Mouse (Mus musculus): Measurements from ENCODE around the gene Slc19a2. TPM values are rescaled to one million over a fixed set of nuclear protein-coding genes. Genes with fewer than 3 reads are reported as not detected.
A peak's percentile ranks its signal among the peaks of the same experiment; 100 is the strongest.

Gene Slc19a2
- polyA plus RNA-seq, 1 experiment from 2014 or later = 12.0 TPM

DNA sequence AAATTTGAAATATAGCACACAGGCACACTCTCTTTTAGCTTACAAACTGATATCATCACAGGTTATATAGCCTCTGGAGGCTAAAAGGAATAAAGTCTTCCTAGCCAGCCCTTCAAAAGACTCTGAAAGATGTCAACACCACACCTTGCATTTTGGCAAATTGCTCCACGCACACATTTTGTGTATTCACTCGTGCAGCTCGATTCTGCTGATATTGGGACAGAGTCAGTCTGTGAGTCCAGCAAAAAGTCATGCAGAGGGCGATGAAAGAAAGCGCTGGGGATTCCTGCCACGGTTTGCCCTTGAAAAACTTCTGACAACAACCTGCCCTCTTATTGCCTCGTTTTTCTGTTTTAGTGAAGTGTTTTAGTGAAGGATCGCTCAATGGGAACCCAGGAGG is 1.4 kb upstream of the Slc19a2 start:
- H3K9me3 ChIP-seq (ENCODE audit: control insufficient read depth, low read length) = no peaks in the 10 kb centered on the region
- peak overlapping the region; percentile 45; the same call in 1 of the 2 replicates for H3K4me2 ChIP-seq (replicated peaks; ENCODE audit: low read depth, low read length)
- H3K4me1 ChIP-seq (ENCODE audit: control insufficient read depth, insufficient read depth, low read length) = peaks cover 7% of the 10 kb centered on the region
- no peak for ATAC-seq (ENCODE audit: low FRiP score, low TSS enrichment)
- no peak overlapping the region for H3K4me3 ChIP-seq (ENCODE audit: low read length)
- H3K36me3 ChIP-seq (ENCODE audit: control insufficient read depth, insufficient read depth, low read length) = no peaks in the 10 kb centered on the region
- H3K27ac ChIP-seq (ENCODE audit: low read depth, low read length) = no peak overlapping the region; the same call in 1 of the 2 replicates
- no peaks in the 10 kb centered on the region for H3K27me3 ChIP-seq (ENCODE audit: control insufficient read depth, insufficient read depth, low read length)
- WGBS = 42% methylated on average over 8 of the region's 8 CpGs
- H3K9ac ChIP-seq (ENCODE audit: low read depth, low read length) = peak overlapping the region; percentile 53; the same call in 1 of the 2 replicates

DNA sequence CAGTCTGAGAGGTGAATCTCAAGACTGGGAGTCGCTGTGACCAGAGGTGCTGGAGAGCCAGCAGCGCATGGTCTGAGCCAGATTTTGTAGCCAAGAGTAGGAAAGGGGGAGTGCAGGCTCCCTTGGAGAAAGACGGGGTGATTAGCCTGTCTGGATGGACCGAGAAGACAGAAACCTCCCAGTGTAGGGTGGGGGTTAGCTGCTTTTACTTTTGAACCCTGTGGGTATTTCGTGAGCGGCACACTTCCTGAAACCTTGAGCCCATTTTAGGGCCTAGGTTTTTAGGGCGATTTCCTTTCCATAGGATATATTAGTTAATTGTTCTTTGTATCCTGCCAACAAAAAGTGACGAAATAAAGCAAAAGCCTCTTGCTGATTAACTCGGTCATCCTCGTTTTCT is 875 bp upstream of the Slc19a2 start:
- H3K9ac ChIP-seq (ENCODE audit: low read depth, low read length) = peak overlapping the region; percentile 53
- 11% methylated on average over 10 of the region's 10 CpGs for WGBS
- H3K27ac ChIP-seq (ENCODE audit: low read depth, low read length) = peak overlapping the region; percentile 52; the same call in 1 of the 2 replicates
- peaks cover 7% of the 10 kb centered on the region for H3K4me1 ChIP-seq (ENCODE audit: control insufficient read depth, insufficient read depth, low read length)
- H3K9me3 ChIP-seq (ENCODE audit: control insufficient read depth, low read length) = no peaks in the 10 kb centered on the region
- no peaks in the 10 kb centered on the region for H3K36me3 ChIP-seq (ENCODE audit: control insufficient read depth, insufficient read depth, low read length)
- ATAC-seq (ENCODE audit: low FRiP score, low TSS enrichment) = no peak
- H3K4me2 ChIP-seq (replicated peaks; ENCODE audit: low read depth, low read length) = peak overlapping the region; percentile 45
- peak overlapping the region; percentile 57 for H3K4me3 ChIP-seq (ENCODE audit: low read length)
- no peaks in the 10 kb centered on the region for H3K27me3 ChIP-seq (ENCODE audit: control insufficient read depth, insufficient read depth, low read length)

- no peak for ATAC-seq (ENCODE audit: low FRiP score, low TSS enrichment)
- 1% methylated on average over 33 of the region's 33 CpGs for WGBS
- no peaks in the 10 kb centered on the region for H3K9me3 ChIP-seq (ENCODE audit: control insufficient read depth, low read length)
- no peaks in the 10 kb centered on the region for H3K27me3 ChIP-seq (ENCODE audit: control insufficient read depth, insufficient read depth, low read length)
- H3K4me3 ChIP-seq (ENCODE audit: low read length) = peak overlapping the region; percentile 57
- peak overlapping the region; percentile 69 for H3K9ac ChIP-seq (ENCODE audit: low read depth, low read length)
- peak overlapping the region; percentile 76 for H3K4me2 ChIP-seq (replicated peaks; ENCODE audit: low read depth, low read length)
- H3K27ac ChIP-seq (ENCODE audit: low read depth, low read length) = no peak overlapping the region; the same call in 1 of the 2 replicates
- no peaks in the 10 kb centered on the region for H3K36me3 ChIP-seq (ENCODE audit: control insufficient read depth, insufficient read depth, low read length)
- peaks cover 7% of the 10 kb centered on the region for H3K4me1 ChIP-seq (ENCODE audit: control insufficient read depth, insufficient read depth, low read length)
These were observed 476 bp downstream of the Slc19a2 start for GRCm38 (mm10) chr1:164249332-164249711.

- WGBS = 53% methylated on average over 8 of the region's 8 CpGs
These were observed 1.7 kb downstream of the Slc19a2 start for GRCm38 (mm10) chr1:164250391-164251150.

GRCm38 (mm10) chr1:164251438-164251837 is 2.6 kb downstream of the Slc19a2 start:
- H3K4me2 ChIP-seq (replicated peaks; ENCODE audit: low read depth, low read length) = no peak overlapping the region
- H3K36me3 ChIP-seq (ENCODE audit: control insufficient read depth, insufficient read depth, low read length) = no peaks in the 10 kb centered on the region
- WGBS = 96% methylated on average over 1 of the region's 1 CpGs
- peaks cover 7% of the 10 kb centered on the region for H3K4me1 ChIP-seq (ENCODE audit: control insufficient read depth, insufficient read depth, low read length)
- H3K4me3 ChIP-seq (ENCODE audit: low read length) = no peak overlapping the region
- ATAC-seq (ENCODE audit: low FRiP score, low TSS enrichment) = no peak
- H3K27me3 ChIP-seq (ENCODE audit: control insufficient read depth, insufficient read depth, low read length) = no peaks in the 10 kb centered on the region
- no peak overlapping the region for H3K27ac ChIP-seq (ENCODE audit: low read depth, low read length)
- H3K9me3 ChIP-seq (ENCODE audit: control insufficient read depth, low read length) = no peaks in the 10 kb centered on the region
- no peak overlapping the region for H3K9ac ChIP-seq (ENCODE audit: low read depth, low read length)

More at GRCm38 (mm10) chr1:164250391-164251150, 1.7 kb downstream of the Slc19a2 start:
- Histone ChIP-seq H3K4me3 (ENCODE audit: low read length) (peak overlapping the region; percentile 57; the same call in 1 of the 2 replicates), H3K27me3 (ENCODE audit: control insufficient read depth, insufficient read depth, low read length) (no peaks in the 10 kb centered on the region), H3K36me3 (ENCODE audit: control insufficient read depth, insufficient read depth, low read length) (no peaks in the 10 kb centered on the region), H3K27ac (ENCODE audit: low read depth, low read length) (no peak overlapping the region), H3K4me2 (replicated peaks; ENCODE audit: low read depth, low read length) (peak overlapping the region; percentile 76), H3K4me1 (ENCODE audit: control insufficient read depth, insufficient read depth, low read length) (peaks cover 7% of the 10 kb centered on the region), H3K9ac (ENCODE audit: low read depth, low read length) (no peak overlapping the region), H3K9me3 (ENCODE audit: control insufficient read depth, low read length) (no peaks in the 10 kb centered on the region)
- no peak for ATAC-seq (ENCODE audit: low FRiP score, low TSS enrichment)

DNA sequence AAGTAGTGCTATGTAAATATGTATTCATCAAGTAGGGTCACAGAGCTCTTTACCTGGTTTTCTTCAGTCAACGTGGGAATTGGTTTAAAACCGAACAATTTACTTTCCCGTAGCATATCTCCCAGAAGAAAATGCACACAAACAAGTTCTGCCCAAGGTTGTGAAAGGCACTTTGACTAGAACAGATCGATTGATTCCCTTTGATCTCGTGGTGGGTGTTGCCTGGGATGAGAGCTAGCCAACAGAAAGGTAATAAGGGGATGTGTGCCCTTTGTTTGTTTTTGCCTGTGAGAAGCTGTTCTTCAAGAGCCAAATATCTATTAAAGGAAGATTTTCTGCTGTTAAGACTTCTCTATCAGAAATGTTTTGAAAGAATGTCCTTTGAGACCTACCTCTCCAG is 3.7 kb downstream of the Slc19a2 start:
- peaks cover 7% of the 10 kb centered on the region for H3K4me1 ChIP-seq (ENCODE audit: control insufficient read depth, insufficient read depth, low read length)
- WGBS = 59% methylated on average over 5 of the region's 5 CpGs
- no peaks in the 10 kb centered on the region for H3K27me3 ChIP-seq (ENCODE audit: control insufficient read depth, insufficient read depth, low read length)
- ATAC-seq (ENCODE audit: low FRiP score, low TSS enrichment) = no peak
- no peaks in the 10 kb centered on the region for H3K9me3 ChIP-seq (ENCODE audit: control insufficient read depth, low read length)
- H3K4me2 ChIP-seq (replicated peaks; ENCODE audit: low read depth, low read length) = no peak overlapping the region
- H3K9ac ChIP-seq (ENCODE audit: low read depth, low read length) = no peak overlapping the region
- H3K36me3 ChIP-seq (ENCODE audit: control insufficient read depth, insufficient read depth, low read length) = peaks cover 4% of the 10 kb centered on the region
- H3K27ac ChIP-seq (ENCODE audit: low read depth, low read length) = no peak overlapping the region
- H3K4me3 ChIP-seq (ENCODE audit: low read length) = no peak overlapping the region

DNA sequence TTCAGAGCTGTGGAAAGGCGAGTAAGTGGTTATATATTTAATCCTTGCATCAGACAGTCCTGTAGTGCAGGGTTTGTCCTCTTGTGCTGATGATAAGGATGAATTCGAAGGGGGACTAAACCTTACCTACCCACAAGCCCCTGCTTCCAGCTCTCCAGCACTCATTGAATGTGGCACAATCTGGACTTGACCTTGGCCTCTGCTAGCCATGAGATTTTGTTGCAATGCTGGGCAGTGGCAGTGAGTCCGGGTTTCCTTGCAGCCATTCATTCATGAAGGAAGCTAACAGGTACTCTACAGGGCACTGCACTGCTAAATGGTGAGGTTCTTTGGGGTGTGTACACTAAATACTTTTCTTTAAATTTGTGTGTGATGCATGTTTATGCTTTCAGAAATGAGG is 6.0 kb downstream of the Slc19a2 start:
- Histone ChIP-seq H3K4me1 (ENCODE audit: control insufficient read depth, insufficient read depth, low read length) (peaks cover 4% of the 10 kb centered on the region), H3K9ac (ENCODE audit: low read depth, low read length) (no peak overlapping the region), H3K9me3 (ENCODE audit: control insufficient read depth, low read length) (no peaks in the 10 kb centered on the region), H3K4me2 (replicated peaks; ENCODE audit: low read depth, low read length) (no peak overlapping the region), H3K4me3 (ENCODE audit: low read length) (no peak overlapping the region), H3K27ac (ENCODE audit: low read depth, low read length) (no peak overlapping the region), H3K36me3 (ENCODE audit: control insufficient read depth, insufficient read depth, low read length) (peaks cover 4% of the 10 kb centered on the region), H3K27me3 (ENCODE audit: control insufficient read depth, insufficient read depth, low read length) (no peaks in the 10 kb centered on the region)
- 81% methylated on average over 3 of the region's 3 CpGs for WGBS
- ATAC-seq (ENCODE audit: low FRiP score, low TSS enrichment) = no peak

DNA sequence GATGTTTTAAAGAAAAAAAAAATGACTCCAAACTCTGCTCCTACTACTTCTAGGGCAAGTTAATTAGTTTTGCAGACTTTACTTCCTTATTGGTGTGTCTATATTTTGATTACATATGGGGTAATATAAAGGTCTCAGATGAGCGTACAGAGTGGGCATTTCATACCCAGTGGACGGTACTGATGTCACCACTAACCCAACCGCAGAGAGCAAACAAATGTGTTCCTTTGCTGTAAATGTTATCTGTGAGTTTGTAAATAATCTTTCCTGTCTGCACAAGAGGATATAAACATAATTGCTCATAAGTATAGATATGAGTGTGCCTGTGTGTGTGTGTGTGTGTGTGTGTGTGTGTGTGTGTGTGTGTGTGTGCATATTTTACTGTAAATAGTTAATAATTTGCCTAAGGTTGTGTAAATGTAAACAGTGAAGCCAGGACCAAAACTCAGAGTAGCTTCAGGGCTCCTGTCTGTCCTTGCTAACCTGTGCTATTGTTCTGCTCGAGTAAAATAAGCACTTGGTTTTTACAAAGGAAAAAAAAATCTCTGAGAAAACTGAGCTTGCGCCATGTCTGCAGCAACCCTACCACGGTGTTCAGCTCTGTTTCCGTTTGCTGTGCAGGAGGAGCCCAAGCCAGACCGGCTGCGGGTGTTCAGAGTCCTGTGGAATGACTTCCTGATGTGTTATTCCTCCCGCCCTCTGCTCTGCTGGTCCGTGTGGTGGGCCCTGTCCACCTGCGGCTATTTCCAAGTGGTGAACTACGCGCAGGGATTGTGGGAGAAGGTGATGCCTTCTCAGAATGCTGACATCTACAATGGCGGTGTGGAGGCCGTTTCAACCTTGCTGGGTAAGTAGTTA is 11.6 kb downstream of the Slc19a2 start:
- H3K36me3 ChIP-seq (ENCODE audit: control insufficient read depth, insufficient read depth, low read length) = peaks cover 9% of the 10 kb centered on the region
- no peaks in the 10 kb centered on the region for H3K9me3 ChIP-seq (ENCODE audit: control insufficient read depth, low read length)
- ATAC-seq (ENCODE audit: low FRiP score, low TSS enrichment) = no peak
- no peaks in the 10 kb centered on the region for H3K4me1 ChIP-seq (ENCODE audit: control insufficient read depth, insufficient read depth, low read length)
- 76% methylated on average over 16 of the region's 16 CpGs for WGBS
- H3K27me3 ChIP-seq (ENCODE audit: control insufficient read depth, insufficient read depth, low read length) = no peaks in the 10 kb centered on the region
- no peak overlapping the region for H3K27ac ChIP-seq (ENCODE audit: low read depth, low read length)
- no peak overlapping the region for H3K4me3 ChIP-seq (ENCODE audit: low read length)
- no peak overlapping the region for H3K9ac ChIP-seq (ENCODE audit: low read depth, low read length)
- no peak overlapping the region for H3K4me2 ChIP-seq (replicated peaks; ENCODE audit: low read depth, low read length)

DNA sequence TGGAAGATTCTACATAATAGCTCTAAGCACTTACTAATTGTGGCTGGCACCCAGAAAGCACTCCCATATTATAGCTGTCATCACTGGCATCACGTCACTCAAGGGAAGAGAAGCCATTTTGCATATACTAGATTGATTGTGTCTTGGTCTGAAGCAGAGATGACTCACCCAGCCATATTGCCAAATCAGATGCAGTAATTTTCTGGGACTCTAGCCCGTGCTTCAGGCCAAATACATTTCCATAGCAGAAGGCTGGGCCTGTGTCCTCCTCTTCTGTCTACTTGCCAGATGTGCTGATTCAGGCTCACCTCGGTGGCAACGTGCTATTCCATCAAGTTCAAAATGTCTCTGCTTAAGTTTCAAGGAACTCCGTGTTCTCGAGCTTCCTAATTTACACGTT is 12.7 kb downstream of the Slc19a2 start:
- Histone ChIP-seq H3K4me3 (ENCODE audit: low read length) (no peak overlapping the region), H3K27ac (ENCODE audit: low read depth, low read length) (no peak overlapping the region), H3K9ac (ENCODE audit: low read depth, low read length) (no peak overlapping the region), H3K36me3 (ENCODE audit: control insufficient read depth, insufficient read depth, low read length) (peaks cover 9% of the 10 kb centered on the region), H3K4me1 (ENCODE audit: control insufficient read depth, insufficient read depth, low read length) (no peaks in the 10 kb centered on the region), H3K27me3 (ENCODE audit: control insufficient read depth, insufficient read depth, low read length) (no peaks in the 10 kb centered on the region), H3K4me2 (replicated peaks; ENCODE audit: low read depth, low read length) (no peak overlapping the region), H3K9me3 (ENCODE audit: control insufficient read depth, low read length) (no peaks in the 10 kb centered on the region)
- ATAC-seq (ENCODE audit: low FRiP score, low TSS enrichment) = no peak
- WGBS = 92% methylated on average over 7 of the region's 7 CpGs
